7 mouse cellular contexts compared by ENCODE assay signal in the genomic region with DNA sequence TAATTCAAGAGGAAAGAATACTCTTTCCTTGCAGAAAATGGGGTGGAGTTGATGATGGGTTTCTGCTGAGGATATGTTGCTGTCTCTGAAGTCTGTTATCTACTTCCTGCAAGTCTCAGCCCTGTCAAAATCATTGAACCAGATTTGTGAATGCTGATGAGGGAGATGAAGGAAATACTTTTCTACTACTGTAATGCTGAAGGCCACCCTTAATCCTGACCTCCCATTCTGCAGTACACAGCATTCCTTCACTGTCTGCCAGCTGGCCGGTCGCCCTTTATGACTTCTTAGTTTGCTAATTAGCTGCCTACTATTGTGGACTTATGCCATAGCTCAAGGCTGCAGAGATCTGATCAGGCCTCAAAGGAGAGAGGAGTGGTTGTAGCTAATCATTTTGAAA. TPM values are rescaled to one million over a fixed set of nuclear protein-coding genes. Genes with fewer than 3 reads are reported as not detected.
DNase-seq lines count a peak whose midpoint lies in the region.

No protein-coding gene starts in this region.

- peak; percentile 52 for DNase-seq in urinary bladder, postnatal 14 days (ENCODE audit: low spot score)
- no peak for DNase-seq in urinary bladder, adult 18-20 months (ENCODE audit: low spot score in 2 of 2)
- peak; percentile 67 to 74 for DNase-seq in cerebellum, postnatal 10 days
- DNase-seq in kidney, postnatal 10 days, result peak; percentile 82
- DNase-seq in lung, postnatal 14 days, result peak; percentile 84
- DNase-seq in spleen, adult 12 weeks (ENCODE audit: low spot score), result no peak
- no peak for DNase-seq in urinary bladder, adult 2 months (ENCODE audit: low spot score)

RNA-seq across cellular contexts. Expression of a gene that starts 54.6 kb away (rescaled TPM):
- polyA plus RNA-seq in urinary bladder, adult 2 months (2012; rRNA removed), result 291 and 300 TPM in 2 replicates

Comparison
In these comparisons a context has a peak if more than half of its experiments do, and no peak if none do; other contexts are left out.
1. DNase-seq: peak in urinary bladder, postnatal 14 days (single experiment), cerebellum, postnatal 10 days (2 of 2), kidney, postnatal 10 days (single experiment) and lung, postnatal 14 days (single experiment); none in urinary bladder, adult 18-20 months (0 of 2), spleen, adult 12 weeks (single experiment) and urinary bladder, adult 2 months (single experiment).